Mouse (Mus musculus): ENCODE measurements around the gene Iqschfp. TPM values are rescaled to one million over a fixed set of nuclear protein-coding genes. Genes with fewer than 3 reads are reported as not detected.

The Iqschfp gene
- polyA plus RNA-seq, 1 experiment: 1.1 TPM

- Histone ChIP-seq H3K4me1 (ENCODE audit: control insufficient read depth, insufficient read depth, low read length) (no peaks in the 10 kb centered on the region), H3K36me3 (ENCODE audit: control insufficient read depth, insufficient read depth, low read length) (no peaks in the 10 kb centered on the region), H3K27me3 (ENCODE audit: control insufficient read depth, insufficient read depth, low read length) (no peaks in the 10 kb centered on the region), H3K27ac (ENCODE audit: control insufficient read depth, insufficient read depth, low read depth, low read length) (no peak overlapping the region), H3K4me3 (ENCODE audit: control insufficient read depth, low read depth, low read length) (no peak overlapping the region)
- TF ChIP-seq POLR2A (IDR thresholded peaks at IDR 0.05; ENCODE audit: control insufficient read depth, low read depth, low read length): no peak
- TF ChIP-seq CTCF (IDR thresholded peaks at IDR 0.05; ENCODE audit: control insufficient read depth, insufficient read depth, insufficient replicate concordance, low read depth, low read length): no peak
These were observed 643.2 kb downstream of the Iqschfp start for GRCm38 (mm10) chr3:68535160-68535728.

- no peak for TF ChIP-seq CTCF (IDR thresholded peaks at IDR 0.05; ENCODE audit: control insufficient read depth, insufficient read depth, insufficient replicate concordance, low read depth, low read length)
- no peak for TF ChIP-seq POLR2A (IDR thresholded peaks at IDR 0.05; ENCODE audit: control insufficient read depth, low read depth, low read length)
- no peaks in the 10 kb centered on the region for H3K27me3 ChIP-seq (ENCODE audit: control insufficient read depth, insufficient read depth, low read length)
- H3K36me3 ChIP-seq (ENCODE audit: control insufficient read depth, insufficient read depth, low read length): no peaks in the 10 kb centered on the region
- H3K4me3 ChIP-seq (ENCODE audit: control insufficient read depth, low read depth, low read length): no peak overlapping the region
- H3K4me1 ChIP-seq (ENCODE audit: control insufficient read depth, insufficient read depth, low read length): no peaks in the 10 kb centered on the region
- no peak overlapping the region for H3K27ac ChIP-seq (ENCODE audit: control insufficient read depth, insufficient read depth, low read depth, low read length)
These were observed 644.0 kb downstream of the Iqschfp start for GRCm38 (mm10) chr3:68536071-68536470.

- TF ChIP-seq POLR2A (IDR thresholded peaks at IDR 0.05; ENCODE audit: control insufficient read depth, low read depth, low read length) (no peak), CTCF (IDR thresholded peaks at IDR 0.05; ENCODE audit: control insufficient read depth, insufficient read depth, insufficient replicate concordance, low read depth, low read length) (no peak)
- no peak overlapping the region for H3K4me3 ChIP-seq (ENCODE audit: control insufficient read depth, low read depth, low read length)
- no peak overlapping the region for H3K27ac ChIP-seq (ENCODE audit: control insufficient read depth, insufficient read depth, low read depth, low read length)
- H3K36me3 ChIP-seq (ENCODE audit: control insufficient read depth, insufficient read depth, low read length): no peaks in the 10 kb centered on the region
- H3K27me3 ChIP-seq (ENCODE audit: control insufficient read depth, insufficient read depth, low read length): no peaks in the 10 kb centered on the region
- no peaks in the 10 kb centered on the region for H3K4me1 ChIP-seq (ENCODE audit: control insufficient read depth, insufficient read depth, low read length)
These were observed 649.7 kb downstream of the Iqschfp start for GRCm38 (mm10) chr3:68541688-68542087.

DNA sequence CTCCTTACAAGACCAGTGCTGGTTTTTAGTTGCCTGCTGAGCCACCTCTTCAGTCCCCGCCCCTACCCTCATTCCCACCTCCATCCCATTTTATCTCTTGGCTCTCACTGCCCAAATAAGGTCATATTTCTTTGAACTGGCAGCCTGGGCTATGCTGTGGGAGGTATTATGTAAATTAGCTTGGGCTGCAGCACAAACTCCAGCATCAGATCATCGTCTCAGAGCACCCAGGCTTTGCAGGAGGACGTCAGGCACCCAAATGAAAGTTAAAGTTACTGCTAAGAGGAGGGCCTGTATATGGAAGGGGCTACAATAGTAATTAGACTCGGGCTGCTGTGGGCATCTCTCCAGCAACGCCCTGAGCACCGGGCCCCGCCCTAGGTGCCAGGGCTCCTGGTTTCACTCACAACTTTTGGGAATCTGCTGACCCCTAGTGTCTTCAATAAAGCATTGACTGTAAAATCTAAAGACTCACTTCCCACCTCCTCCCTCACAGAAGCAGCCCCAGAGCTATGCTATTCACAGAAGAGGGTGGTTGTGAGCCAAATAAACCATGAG, 651.0 kb downstream of the Iqschfp start:
- H3K27me3 ChIP-seq (ENCODE audit: control insufficient read depth, insufficient read depth, low read length): no peaks in the 10 kb centered on the region
- no peaks in the 10 kb centered on the region for H3K4me1 ChIP-seq (ENCODE audit: control insufficient read depth, insufficient read depth, low read length)
- H3K4me3 ChIP-seq (ENCODE audit: control insufficient read depth, low read depth, low read length): no peak overlapping the region
- TF ChIP-seq CTCF (IDR thresholded peaks at IDR 0.05; ENCODE audit: control insufficient read depth, insufficient read depth, insufficient replicate concordance, low read depth, low read length) (0 out of 2 replicates have a peak, but pooled peaks have one; percentile 18), POLR2A (IDR thresholded peaks at IDR 0.05; ENCODE audit: control insufficient read depth, low read depth, low read length) (no peak)
- H3K27ac ChIP-seq (ENCODE audit: control insufficient read depth, insufficient read depth, low read depth, low read length): no peak overlapping the region
- H3K36me3 ChIP-seq (ENCODE audit: control insufficient read depth, insufficient read depth, low read length): no peaks in the 10 kb centered on the region

- Histone ChIP-seq H3K36me3 (ENCODE audit: control insufficient read depth, insufficient read depth, low read length) (no peaks in the 10 kb centered on the region), H3K4me1 (ENCODE audit: control insufficient read depth, insufficient read depth, low read length) (no peaks in the 10 kb centered on the region), H3K27me3 (ENCODE audit: control insufficient read depth, insufficient read depth, low read length) (no peaks in the 10 kb centered on the region), H3K4me3 (ENCODE audit: control insufficient read depth, low read depth, low read length) (no peak overlapping the region), H3K27ac (ENCODE audit: control insufficient read depth, insufficient read depth, low read depth, low read length) (no peak overlapping the region)
- no peak for TF ChIP-seq POLR2A (IDR thresholded peaks at IDR 0.05; ENCODE audit: control insufficient read depth, low read depth, low read length)
- TF ChIP-seq CTCF (IDR thresholded peaks at IDR 0.05; ENCODE audit: control insufficient read depth, insufficient read depth, insufficient replicate concordance, low read depth, low read length): no peak
These were observed 652.8 kb downstream of the Iqschfp start for GRCm38 (mm10) chr3:68544811-68545210.

GRCm38 (mm10) chr3:68545898-68546297, 653.9 kb downstream of the Iqschfp start:
- H3K4me3 ChIP-seq (ENCODE audit: control insufficient read depth, low read depth, low read length): no peak overlapping the region
- H3K27me3 ChIP-seq (ENCODE audit: control insufficient read depth, insufficient read depth, low read length): no peaks in the 10 kb centered on the region
- no peaks in the 10 kb centered on the region for H3K4me1 ChIP-seq (ENCODE audit: control insufficient read depth, insufficient read depth, low read length)
- no peak for TF ChIP-seq POLR2A (IDR thresholded peaks at IDR 0.05; ENCODE audit: control insufficient read depth, low read depth, low read length)
- TF ChIP-seq CTCF (IDR thresholded peaks at IDR 0.05; ENCODE audit: control insufficient read depth, insufficient read depth, insufficient replicate concordance, low read depth, low read length): no peak
- H3K36me3 ChIP-seq (ENCODE audit: control insufficient read depth, insufficient read depth, low read length): no peaks in the 10 kb centered on the region
- no peak overlapping the region for H3K27ac ChIP-seq (ENCODE audit: control insufficient read depth, insufficient read depth, low read depth, low read length)

DNA sequence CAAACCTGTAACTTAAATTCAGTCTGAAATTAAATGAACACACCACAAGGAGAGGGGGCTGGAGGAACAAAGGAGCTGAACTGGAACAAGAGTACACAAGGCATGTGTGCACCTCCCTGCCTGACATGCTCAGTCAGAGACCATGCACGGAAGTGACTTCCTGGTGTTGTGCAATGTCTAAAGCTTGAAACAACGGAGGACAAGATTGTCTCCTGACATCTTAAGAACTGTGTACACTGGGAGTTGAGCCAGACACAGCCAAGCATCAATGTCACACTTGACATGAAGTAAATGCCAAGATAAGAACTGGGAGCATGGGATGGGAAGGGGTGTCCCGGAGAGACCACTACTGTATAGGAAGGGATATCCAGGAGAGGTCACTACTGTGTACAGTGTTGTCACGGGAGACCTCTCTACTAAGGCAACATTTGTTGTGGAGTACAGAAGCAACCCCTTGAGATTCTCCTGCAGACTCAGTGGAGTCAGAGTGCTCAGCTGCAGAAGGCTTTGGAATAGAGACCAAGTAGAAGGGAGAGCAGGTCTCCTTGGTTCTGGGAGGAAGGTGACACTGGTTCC, 663.1 kb downstream of the Iqschfp start:
- Histone ChIP-seq H3K36me3 (ENCODE audit: control insufficient read depth, insufficient read depth, low read length) (no peaks in the 10 kb centered on the region), H3K4me1 (ENCODE audit: control insufficient read depth, insufficient read depth, low read length) (no peaks in the 10 kb centered on the region), H3K27ac (ENCODE audit: control insufficient read depth, insufficient read depth, low read depth, low read length) (no peak overlapping the region), H3K4me3 (ENCODE audit: control insufficient read depth, low read depth, low read length) (no peak overlapping the region), H3K27me3 (ENCODE audit: control insufficient read depth, insufficient read depth, low read length) (no peaks in the 10 kb centered on the region)
- TF ChIP-seq POLR2A (IDR thresholded peaks at IDR 0.05; ENCODE audit: control insufficient read depth, low read depth, low read length): no peak
- TF ChIP-seq CTCF (IDR thresholded peaks at IDR 0.05; ENCODE audit: control insufficient read depth, insufficient read depth, insufficient replicate concordance, low read depth, low read length): no peak
